Mouse (Mus musculus) neural tube, embryonic 11.5 days (tissue): Measurements from ENCODE around the gene Snrpc. TPM values are rescaled to one million over a fixed set of nuclear protein-coding genes. Genes with fewer than 3 reads are reported as not detected.

Experiments used
- ATAC-seq: fragments of 200-750 bp; cut with Nextera tagmentation; 2 replicates; pipeline ENCODE4 v1.8.0; 2017; ENCODE audit warnings: moderate number of reproducible peaks, mild to moderate bottlenecking, moderate TSS enrichment, moderate library complexity; ENCODE audit not compliant: insufficient read depth, low FRiP score, low TSS enrichment
- DNase-seq: peaks from one replicate; pipeline ENCODE4 v3.0.0-alpha.2; 2015; ENCODE audit warnings: low spot score
- H3K27ac ChIP-seq: fragments of 300-500 bp; sonication (generic); 2 replicates; pipeline ENCODE4 v1.5.1; 2014; ENCODE audit warnings: low read depth, mild to moderate bottlenecking, low read length
- H3K27me3 ChIP-seq: fragments of 300-500 bp; sonication (generic); 2 replicates; pipeline ENCODE4 v1.6.1; 2014; ENCODE audit warnings: mild to moderate bottlenecking, low read length, mixed read lengths; ENCODE audit not compliant: control insufficient read depth, insufficient read depth
- H3K36me3 ChIP-seq: fragments of 300-500 bp; sonication (generic); 2 replicates; pipeline ENCODE4 v1.6.1; 2014; ENCODE audit warnings: mild to moderate bottlenecking, low read length, moderate library complexity, mixed read lengths; ENCODE audit not compliant: control insufficient read depth, insufficient read depth
- H3K4me1 ChIP-seq: fragments of 300-500 bp; sonication (generic); 2 replicates; pipeline ENCODE4 v1.6.1; 2014; ENCODE audit warnings: low read length, mixed read lengths; ENCODE audit not compliant: control insufficient read depth, insufficient read depth
- H3K4me2 ChIP-seq: fragments of 300-500 bp; sonication (generic); 2 replicates; pipeline ENCODE4 v1.6.1; 2014; ENCODE audit warnings: low read depth, mild to moderate bottlenecking, moderate library complexity
- H3K4me3 ChIP-seq: fragments of 300-500 bp; sonication (generic); 2 replicates; pipeline ENCODE4 v1.5.1; 2014; ENCODE audit warnings: low read depth, low read length
- H3K9ac ChIP-seq: fragments of 300-500 bp; sonication (generic); 2 replicates; pipeline ENCODE4 v1.6.1; 2014; ENCODE audit warnings: mild to moderate bottlenecking, low read length
- H3K9me3 ChIP-seq: fragments of 300-500 bp; sonication (generic); 2 replicates; pipeline ENCODE4 v1.6.1; 2016; ENCODE audit warnings: low read length; ENCODE audit not compliant: control insufficient read depth
- WGBS: fragments of 180-500 bp; shearing (Covaris S2); extraction: QIAGEN DNeasy Blood & Tissue Kit; methylation state at CpG from one replicate; pipeline ENCODE4 v1.1.7; 2014; 5-methylcytosine and 5-hydroxymethylcytosine counted together
- polyA plus RNA-seq: library from polyadenylated mRNA; unstranded; fragments of >200 nt; fragmentation: Nextera tagmentation; extraction: Ambion mirVana; gene quantifications from 2 replicates; pipeline ENCODE4 v1.2.1, GENCODE M21; 2014

Snrpc gene
- polyA plus RNA-seq, 1 experiment from 2014 or later, result 350 TPM

GRCm38 (mm10) chr17:27824941-27825340 is 13.0 kb upstream of the Snrpc start:
- no peak overlapping the region for H3K4me3 ChIP-seq
- H3K4me2 ChIP-seq, result no peak overlapping the region
- no peaks in the 10 kb centered on the region for H3K36me3 ChIP-seq
- H3K9ac ChIP-seq, result no peak overlapping the region
- H3K27me3 ChIP-seq, result no peaks in the 10 kb centered on the region
- DNase-seq (no peak), ATAC-seq (no peak)
- 0 out of 2 replicates have a peak, but pooled peaks cover 10% of the 10 kb centered on the region for H3K4me1 ChIP-seq
- H3K27ac ChIP-seq, result no peak overlapping the region
- H3K9me3 ChIP-seq, result no peaks in the 10 kb centered on the region
- 70% methylated on average over 1 of the region's 1 CpGs for WGBS

GRCm38 (mm10) chr17:27825539-27825938 is 12.4 kb upstream of the Snrpc start:
- DNase-seq, result no peak
- Histone ChIP-seq H3K27me3 (no peaks in the 10 kb centered on the region), H3K9ac (no peak overlapping the region), H3K4me1 (0 out of 2 replicates have a peak, but pooled peaks cover 10% of the 10 kb centered on the region), H3K27ac (no peak overlapping the region), H3K4me3 (no peak overlapping the region), H3K36me3 (no peaks in the 10 kb centered on the region), H3K9me3 (no peaks in the 10 kb centered on the region), H3K4me2 (no peak overlapping the region)
- 46% methylated on average over 3 of the region's 3 CpGs for WGBS
- ATAC-seq, result no peak; the same call in 1 of the 2 replicates

GRCm38 (mm10) chr17:27825984-27826905 is 11.7 kb upstream of the Snrpc start:
- no peaks in the 10 kb centered on the region for H3K9me3 ChIP-seq
- H3K4me1 ChIP-seq, result 0 out of 2 replicates have a peak, but pooled peaks cover 7% of the 10 kb centered on the region
- WGBS, result under 1% methylated on average over 22 of the region's 22 CpGs
- peak overlapping the region; percentile 27 for H3K4me3 ChIP-seq
- ATAC-seq (peak; percentile 45; the same call in 1 of the 2 replicates), DNase-seq (peak; percentile 69)
- H3K27ac ChIP-seq, result peak overlapping the region; percentile 49
- peak overlapping the region; percentile 37 for H3K9ac ChIP-seq
- peak overlapping the region; percentile 46 for H3K4me2 ChIP-seq
- no peaks in the 10 kb centered on the region for H3K27me3 ChIP-seq
- no peaks in the 10 kb centered on the region for H3K36me3 ChIP-seq

GRCm38 (mm10) chr17:27826908-27827383 is 11.0 kb upstream of the Snrpc start:
- H3K9me3 ChIP-seq, result no peaks in the 10 kb centered on the region
- H3K27ac ChIP-seq, result peak overlapping the region; percentile 49; the same call in 1 of the 2 replicates
- H3K4me2 ChIP-seq, result peak overlapping the region; percentile 46
- peak overlapping the region; percentile 37; the same call in 1 of the 2 replicates for H3K9ac ChIP-seq
- 0% methylated on average over 8 of the region's 9 CpGs for WGBS
- H3K27me3 ChIP-seq, result no peaks in the 10 kb centered on the region
- DNase-seq (peak; percentile 63), ATAC-seq (no peak; the same call in 1 of the 2 replicates)
- no peaks in the 10 kb centered on the region for H3K36me3 ChIP-seq
- H3K4me1 ChIP-seq, result 0 out of 2 replicates have a peak, but pooled peaks cover 7% of the 10 kb centered on the region
- H3K4me3 ChIP-seq, result peak overlapping the region; percentile 27

- H3K4me3 ChIP-seq, result no peak overlapping the region
Observed at GRCm38 (mm10) chr17:27827511-27827910, 10.4 kb upstream of the Snrpc start.

GRCm38 (mm10) chr17:27830411-27830810 is 7.5 kb upstream of the Snrpc start:
- Histone ChIP-seq H3K4me1 (0 out of 2 replicates have a peak, but pooled peaks cover 7% of the 10 kb centered on the region), H3K27ac (no peak overlapping the region), H3K4me3 (no peak overlapping the region), H3K27me3 (no peaks in the 10 kb centered on the region), H3K9me3 (no peaks in the 10 kb centered on the region), H3K36me3 (no peaks in the 10 kb centered on the region), H3K4me2 (no peak overlapping the region), H3K9ac (no peak overlapping the region)
- ATAC-seq, result no peak
- 59% methylated on average over 7 of the region's 7 CpGs for WGBS
- no peak for DNase-seq

More at GRCm38 (mm10) chr17:27827511-27827910, 10.4 kb upstream of the Snrpc start:
- Histone ChIP-seq H3K27ac (peak overlapping the region; percentile 29; the same call in 1 of the 2 replicates), H3K9ac (no peak overlapping the region), H3K4me2 (peak overlapping the region; percentile 46; the same call in 1 of the 2 replicates), H3K4me1 (0 out of 2 replicates have a peak, but pooled peaks cover 7% of the 10 kb centered on the region), H3K9me3 (no peaks in the 10 kb centered on the region), H3K36me3 (no peaks in the 10 kb centered on the region), H3K27me3 (no peaks in the 10 kb centered on the region)
- no peak for ATAC-seq
- WGBS, result 22% methylated on average over 6 of the region's 6 CpGs
- no peak for DNase-seq

GRCm38 (mm10) chr17:27839469-27840252 is 1.7 kb downstream of the Snrpc start:
- H3K27ac ChIP-seq, result no peak overlapping the region
- peak; percentile 95 for DNase-seq

GRCm38 (mm10) chr17:27848351-27848750 is 10.4 kb downstream of the Snrpc start:
- no peak overlapping the region for H3K27ac ChIP-seq
- H3K4me1 ChIP-seq, result no peaks in the 10 kb centered on the region
- DNase-seq (no peak), ATAC-seq (no peak)
- H3K9me3 ChIP-seq, result no peaks in the 10 kb centered on the region
- 87% methylated on average over 1 of the region's 1 CpGs for WGBS
- no peak overlapping the region for H3K4me3 ChIP-seq
- H3K4me2 ChIP-seq, result no peak overlapping the region
- H3K27me3 ChIP-seq, result no peaks in the 10 kb centered on the region
- peaks cover 21% of the 10 kb centered on the region for H3K36me3 ChIP-seq
- H3K9ac ChIP-seq, result no peak overlapping the region

More at GRCm38 (mm10) chr17:27839469-27840252, 1.7 kb downstream of the Snrpc start:
- Histone ChIP-seq H3K36me3 (peaks cover 5% of the 10 kb centered on the region), H3K4me3 (peak overlapping the region; percentile 66), H3K27me3 (no peaks in the 10 kb centered on the region), H3K9me3 (no peaks in the 10 kb centered on the region), H3K4me2 (peak overlapping the region; percentile 82), H3K4me1 (0 out of 2 replicates have a peak, but pooled peaks cover 4% of the 10 kb centered on the region), H3K9ac (peak overlapping the region; percentile 69)
- 3% methylated on average over 35 of the region's 35 CpGs for WGBS
- ATAC-seq, result peak; percentile 95
